In the genomic region with DNA sequence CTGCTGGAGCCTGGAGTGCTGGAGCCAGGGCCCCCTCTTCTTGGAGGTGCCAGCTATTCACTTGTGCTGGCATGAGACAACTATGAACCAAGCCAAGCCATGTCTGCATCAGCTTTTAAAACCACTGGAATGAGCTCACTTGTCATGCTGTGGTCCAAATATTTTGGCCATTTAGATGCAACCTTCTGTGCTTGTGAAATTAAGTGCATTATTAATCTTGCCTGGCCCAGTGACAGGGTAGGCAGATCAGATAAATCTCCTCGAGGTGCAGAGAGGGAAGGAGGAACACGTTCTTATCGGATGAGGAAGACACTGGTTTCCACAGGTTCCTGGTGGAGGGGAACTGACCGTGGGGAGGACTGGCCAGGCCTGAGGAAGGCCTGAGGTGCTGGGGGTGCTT, we compare ENCODE assay signal across 23 mouse cellular contexts.
"Had no signal": no experiment of that assay in that cellular context is flagged by ENCODE, and none has a peak within 500 bp of the region (broad histone marks: within the 10 kb centered on the region; RNA-seq: fewer than 3 reads in every experiment).

No protein-coding gene starts in this region.

- H3K27ac ChIP-seq: kidney, embryonic 15.5 days; left cerebral cortex, adult 2 months; limb, embryonic 12.5 days; liver, embryonic 14.5 days had no signal

- H3K9me3 ChIP-seq: kidney, embryonic 15.5 days; limb, embryonic 12.5 days; limb, embryonic 15.5 days; midbrain, embryonic 12.5 days had no signal

- H3K36me3 ChIP-seq: kidney, embryonic 15.5 days; limb, embryonic 12.5 days; limb, embryonic 15.5 days; midbrain, embryonic 12.5 days had no signal

- H3K4me3 ChIP-seq: kidney, embryonic 15.5 days; left cerebral cortex, adult 2 months; limb, embryonic 12.5 days; limb, embryonic 15.5 days; midbrain, embryonic 12.5 days had no signal

- ATAC-seq: liver, postnatal 0 days; lung, postnatal 0 days; midbrain, embryonic 16.5 days had no signal

- H3K4me2 ChIP-seq: kidney, embryonic 15.5 days; limb, embryonic 12.5 days; limb, embryonic 15.5 days; liver, embryonic 11.5 days; lung, embryonic 14.5 days had no signal

- DNase-seq: kidney, adult 2 months; kidney, postnatal 10 days; kidney, postnatal 36 days; layer of hippocampus, postnatal 36 days; left cerebral cortex, postnatal 4 days; liver, postnatal 0 days; lung, embryonic 14.5 days; lung, postnatal 36 days; right cerebral cortex, adult 18-20 months; right cerebral cortex, postnatal 14 days; right cerebral cortex, postnatal 4 days; thymus, adult 2 months; thymus, postnatal 14 days; thymus, postnatal 4 days had no signal

- H3K9ac ChIP-seq: kidney, embryonic 15.5 days; limb, embryonic 12.5 days; limb, embryonic 15.5 days; liver, embryonic 14.5 days; liver, postnatal 0 days; lung, embryonic 14.5 days; midbrain, embryonic 12.5 days had no signal

- H3K27me3 ChIP-seq: limb, embryonic 12.5 days; limb, embryonic 15.5 days had no signal
